Mouse (Mus musculus) mature B cell (primary cell): ENCODE data around the gene Cd248.
"Not testable (repeated sequence)": the region's sequence is repeated elsewhere in the genome, so short reads cannot be mapped to it uniquely, and the experiment has no call there.

ENCODE experiments used
- in situ Hi-C: fragments of 300-500 bp; cut with MboI; formaldehyde crosslinking; loops from 2 replicates; pipeline ENCODE4 v1.14.3; 2019

The Cd248 gene

DNA sequence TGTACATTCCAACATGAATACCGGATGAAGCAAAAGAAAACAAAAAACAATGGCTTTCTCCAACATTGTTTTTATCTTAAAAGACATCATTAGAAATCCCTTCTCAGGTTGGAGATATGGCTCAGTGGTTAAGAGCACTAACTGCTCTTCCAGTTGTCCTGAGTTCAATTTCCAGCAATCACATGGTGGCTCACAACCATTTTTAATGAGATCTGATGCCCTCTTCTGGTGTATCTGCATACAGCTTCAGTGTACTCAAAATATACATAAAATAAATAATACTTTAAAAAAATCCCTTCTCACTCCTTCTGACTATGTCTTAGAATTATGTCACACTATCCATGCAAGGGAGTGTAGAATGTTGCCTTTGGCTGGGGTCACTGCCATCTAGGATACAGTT, 11.4 kb downstream of the Cd248 start:
- in situ Hi-C loops = no loop called here

DNA sequence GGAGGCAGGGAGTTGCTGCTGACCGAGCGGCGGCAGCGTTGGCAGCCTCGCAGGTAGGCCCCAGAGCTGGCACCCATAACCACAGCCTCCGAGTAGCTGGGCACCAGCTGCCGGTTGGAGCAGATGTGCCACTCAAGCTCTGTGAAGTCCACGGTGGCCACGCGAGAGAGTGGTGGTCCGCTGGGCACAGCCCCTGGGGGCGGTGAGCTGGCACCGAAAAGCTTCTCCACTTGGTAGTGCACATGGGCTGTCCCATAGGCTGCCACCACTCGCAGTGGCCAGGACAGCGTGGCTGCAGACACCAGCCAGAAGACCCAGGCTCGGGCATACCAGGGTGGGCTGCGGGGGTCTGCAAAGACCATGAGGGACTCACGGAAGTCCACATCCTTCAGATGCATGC, 14.1 kb downstream of the Cd248 start:
- in situ Hi-C loops = no loop called here

DNA sequence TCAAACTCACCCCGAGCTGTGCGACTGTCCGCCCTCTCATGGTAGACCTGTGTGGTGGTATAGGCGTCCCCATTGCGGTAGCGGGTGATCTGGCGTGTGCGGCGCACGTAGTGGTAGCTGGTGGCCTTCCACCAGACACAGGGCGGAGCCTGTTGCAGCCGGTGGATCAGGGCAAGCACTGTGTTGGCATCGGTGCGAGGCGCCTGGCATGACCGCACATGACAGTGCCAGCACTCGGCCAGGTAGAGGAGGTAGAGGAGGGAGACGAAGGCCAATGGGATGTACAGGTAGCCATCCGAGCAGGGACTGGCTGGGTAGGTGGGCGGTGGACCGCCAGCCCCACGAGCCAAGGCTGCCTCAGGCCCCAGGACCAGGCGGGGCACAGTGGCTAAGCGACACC, 14.7 kb downstream of the Cd248 start:
- in situ Hi-C loops = no loop called here

DNA sequence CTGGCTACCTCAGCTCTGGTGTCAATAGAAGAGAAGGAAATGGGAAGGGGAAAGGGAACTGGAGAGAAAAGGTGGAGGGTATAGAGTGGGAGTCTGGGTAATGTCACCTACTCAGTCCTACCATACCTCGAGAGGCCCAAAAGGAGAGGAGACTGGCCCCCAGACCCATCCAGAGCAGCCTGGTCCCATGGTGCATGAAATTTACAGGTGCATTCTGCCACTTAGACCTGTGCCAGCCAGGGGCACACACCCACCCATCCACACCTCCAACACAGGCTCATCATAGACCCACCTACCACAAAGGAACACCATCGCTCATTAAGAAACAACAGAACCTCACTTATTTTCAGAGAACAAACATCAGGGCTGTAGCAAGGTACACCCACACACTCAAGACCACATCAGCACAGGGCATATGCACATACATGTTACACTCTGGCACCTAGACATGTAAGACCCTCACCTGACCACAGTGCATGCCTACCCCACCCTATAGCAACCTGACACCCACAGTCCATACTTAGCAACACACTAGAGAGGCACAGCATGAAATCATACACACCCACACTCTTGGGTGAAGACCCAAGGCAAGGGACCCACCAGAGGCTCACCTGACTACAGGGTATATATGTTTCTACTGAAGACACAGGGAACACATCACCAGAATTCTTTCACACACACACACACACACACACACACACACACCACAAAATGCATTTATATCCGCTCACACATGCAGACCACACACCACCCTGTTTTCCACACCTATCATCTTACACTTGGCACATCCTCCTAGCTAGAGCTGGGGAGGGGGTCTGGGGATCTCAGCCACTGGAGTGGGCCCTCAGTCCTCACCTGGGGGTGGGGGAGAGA, 16.3 kb downstream of the Cd248 start:
- in situ Hi-C loops = no loop called here

DNA sequence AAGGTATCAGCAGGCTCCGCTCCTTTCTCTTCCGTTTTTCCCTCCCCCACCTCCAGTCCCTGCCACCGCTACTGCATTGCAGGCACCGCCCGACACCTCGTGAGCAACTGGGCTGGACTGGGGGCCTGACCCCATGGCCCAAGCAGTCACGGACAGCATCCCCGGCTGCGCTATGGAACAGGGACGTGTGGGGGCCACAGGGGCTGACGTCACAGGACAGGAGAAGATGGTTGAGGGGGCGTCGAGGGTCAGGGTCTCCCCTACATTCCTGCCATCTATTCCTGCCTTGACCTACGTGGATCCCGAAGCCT, 16.9 kb downstream of the Cd248 start:
- in situ Hi-C loops = no loop called here

DNA sequence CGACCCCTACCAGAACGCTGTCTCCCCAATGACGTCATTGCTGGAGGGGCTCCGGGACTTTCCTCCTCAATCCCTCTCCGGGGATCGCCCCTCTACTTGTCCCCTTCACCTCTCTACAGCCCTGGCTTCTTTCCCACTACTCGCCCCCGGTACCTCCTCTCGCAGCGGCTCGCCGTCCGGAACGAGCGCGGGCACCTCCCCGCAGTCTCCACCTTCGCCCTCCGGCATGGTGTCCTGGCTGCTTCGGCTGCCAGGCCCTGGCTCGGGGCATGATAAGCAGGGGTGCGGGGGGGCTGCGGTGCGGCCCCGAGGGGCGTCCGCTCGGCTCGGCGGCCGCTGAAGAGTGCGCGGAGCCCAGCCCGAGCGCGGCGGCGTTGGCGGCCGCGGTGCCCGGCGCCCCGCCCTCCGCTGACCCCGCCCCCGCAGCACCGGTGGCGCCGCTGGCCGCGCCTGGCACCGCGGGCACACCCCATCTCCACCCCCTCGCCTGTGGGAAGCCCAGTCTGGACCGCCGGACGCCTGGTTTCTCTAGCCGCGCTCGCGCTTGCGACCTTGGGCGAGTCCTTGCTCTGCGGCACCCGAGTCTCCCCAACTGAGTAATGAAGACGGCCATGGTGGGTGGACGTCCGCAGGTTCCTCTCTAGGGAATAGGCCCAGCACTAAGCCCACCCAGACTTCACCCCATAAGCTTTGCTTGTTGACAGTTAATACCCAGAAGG, 17.4 kb downstream of the Cd248 start, which contains the start of gene Tmem151a:
Gene Tmem151a, minus strand, starts transcription at position 387 of the 719 bp plus-strand sequence.
- in situ Hi-C loops = no loop called here

DNA sequence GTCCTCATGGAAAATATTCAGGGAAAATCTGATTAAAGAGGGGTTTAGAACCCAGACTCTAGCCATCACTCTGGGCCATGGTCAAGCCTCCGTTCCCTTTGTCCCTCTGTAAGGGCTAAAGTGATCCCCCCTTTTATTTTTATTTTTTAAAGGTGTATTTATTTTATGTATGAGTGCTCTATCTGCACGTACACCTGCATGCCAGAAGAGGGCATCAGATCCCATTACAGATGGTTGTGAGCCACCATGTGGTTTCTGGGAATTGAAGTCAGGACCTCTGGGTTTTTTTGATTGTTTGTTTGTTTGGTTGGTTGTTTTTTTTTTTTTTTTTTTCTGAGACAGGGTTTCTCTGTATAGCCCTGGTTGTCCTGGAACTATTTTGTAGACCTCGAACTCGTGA, 18.7 kb downstream of the Cd248 start:
- in situ Hi-C loops = not testable (repeated sequence)

DNA sequence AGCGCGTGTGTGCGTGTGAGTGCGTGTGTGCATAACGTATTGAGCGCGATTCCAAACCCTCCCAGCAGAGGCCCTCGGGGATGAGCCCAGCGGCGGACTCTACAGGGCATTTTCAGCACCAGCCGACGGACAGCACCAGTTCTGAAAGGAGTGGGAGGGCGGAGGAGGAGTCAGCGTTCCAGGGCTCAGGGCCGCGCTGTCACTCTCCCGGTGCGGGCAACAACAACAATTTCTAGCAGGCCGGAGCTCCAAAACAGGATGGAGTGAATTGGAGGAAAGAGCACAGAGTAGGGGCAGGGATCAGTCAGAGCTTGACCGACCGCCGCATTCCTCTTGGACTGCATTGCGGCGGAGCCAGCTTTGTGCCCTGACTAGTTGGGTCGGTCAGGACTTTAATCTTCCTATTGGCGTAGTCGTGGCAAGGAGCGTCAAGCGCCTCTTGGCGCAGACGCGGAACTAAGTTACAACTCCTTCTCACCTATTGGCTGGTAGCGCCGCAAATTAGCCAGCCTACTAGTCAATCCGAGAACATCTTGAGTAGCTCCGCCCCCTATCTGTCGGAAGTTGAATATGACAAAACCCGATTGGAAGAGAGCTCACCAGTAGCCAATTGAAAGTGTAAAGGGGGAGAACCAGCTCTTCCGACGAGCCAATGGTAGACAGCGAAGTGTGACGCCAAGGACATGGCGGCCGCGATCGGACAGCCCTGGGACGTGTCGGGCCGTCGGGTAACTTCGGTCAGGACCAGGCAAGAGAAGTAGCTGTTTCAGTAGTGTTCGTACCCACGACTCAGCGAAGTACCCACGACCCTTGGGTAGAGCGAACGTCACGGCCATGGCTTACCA, 20.2 kb downstream of the Cd248 start, which contains the start of gene Yif1a:
Gene Yif1a, plus strand, starts transcription at position 655 of the 845 bp plus-strand sequence.
- in situ Hi-C loops = no loop called here

DNA sequence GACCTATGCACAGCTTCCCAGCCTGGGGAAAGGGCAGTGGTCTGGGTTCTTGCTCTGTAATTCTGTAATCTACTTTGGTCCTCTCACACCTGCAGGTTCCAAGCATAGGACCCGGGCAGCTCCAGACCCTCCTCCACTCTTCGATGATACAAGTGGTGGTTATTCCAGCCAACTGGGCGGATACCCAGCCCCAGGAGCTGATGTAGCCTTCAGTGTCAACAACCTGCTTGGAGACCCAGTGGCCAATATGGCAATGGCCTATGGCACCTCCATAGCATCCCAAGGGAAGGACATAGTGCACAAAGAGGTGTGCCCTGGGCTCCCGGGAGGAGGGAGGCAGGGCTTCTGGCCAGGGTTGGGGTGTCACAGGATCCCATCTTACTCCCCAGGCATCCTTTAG, 21.4 kb downstream of the Cd248 start:
- in situ Hi-C loops = no loop called here

DNA sequence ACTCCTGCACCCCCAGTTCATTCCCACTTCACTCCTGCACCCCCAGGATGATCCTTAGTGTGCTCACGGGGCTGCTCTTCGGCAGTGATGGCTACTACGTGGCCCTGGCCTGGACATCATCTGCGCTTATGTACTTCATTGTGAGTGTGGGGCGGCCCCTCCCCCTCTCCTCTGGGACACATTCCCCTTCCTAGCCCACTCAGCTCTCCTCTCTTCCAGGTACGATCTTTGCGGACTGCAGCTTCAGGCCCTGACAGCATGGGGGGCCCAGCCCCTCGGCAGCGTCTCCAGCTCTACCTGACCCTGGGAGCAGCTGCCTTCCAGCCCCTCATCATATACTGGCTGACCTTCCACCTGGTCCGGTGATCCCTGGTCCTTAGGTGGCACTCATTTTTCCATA, 24.2 kb downstream of the Cd248 start:
- in situ Hi-C loops = no loop called here

DNA sequence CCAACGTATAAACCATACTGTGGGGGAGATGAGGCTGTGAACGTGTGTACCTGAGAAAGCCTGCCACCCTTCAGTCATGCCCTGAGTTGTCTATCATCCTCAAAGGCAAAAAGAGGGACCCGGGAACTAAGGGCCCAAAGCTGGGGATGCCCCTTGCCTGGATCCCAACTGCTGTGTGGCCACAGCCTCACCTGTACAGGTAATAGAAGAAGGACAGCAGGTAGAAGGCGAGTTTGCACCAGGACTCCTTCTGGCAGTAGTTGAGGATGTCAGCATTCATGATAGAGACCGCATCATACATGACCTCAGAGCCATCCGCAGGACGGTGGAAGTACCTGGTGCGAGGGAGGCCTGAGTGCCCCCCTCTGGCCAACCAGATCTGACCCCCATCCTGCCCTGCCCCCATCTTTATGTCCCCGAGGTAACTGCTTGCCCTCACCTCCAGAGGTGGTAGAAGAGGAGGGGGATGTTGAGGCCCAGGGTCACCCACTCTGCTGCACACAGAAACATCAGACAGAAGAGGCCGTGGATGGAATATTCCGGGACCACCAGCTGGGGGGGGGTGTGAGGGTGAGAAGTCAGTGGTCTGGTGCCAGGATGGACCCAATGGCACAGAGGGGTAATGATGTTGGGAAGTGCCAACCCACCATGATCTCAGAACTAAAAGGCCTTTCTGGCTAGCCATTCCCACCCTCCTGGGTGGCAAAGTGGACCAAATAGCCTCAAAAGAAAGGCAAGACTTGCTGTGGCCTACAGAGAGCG, 25.8 kb downstream of the Cd248 start:
- in situ Hi-C loops = no loop called here

DNA sequence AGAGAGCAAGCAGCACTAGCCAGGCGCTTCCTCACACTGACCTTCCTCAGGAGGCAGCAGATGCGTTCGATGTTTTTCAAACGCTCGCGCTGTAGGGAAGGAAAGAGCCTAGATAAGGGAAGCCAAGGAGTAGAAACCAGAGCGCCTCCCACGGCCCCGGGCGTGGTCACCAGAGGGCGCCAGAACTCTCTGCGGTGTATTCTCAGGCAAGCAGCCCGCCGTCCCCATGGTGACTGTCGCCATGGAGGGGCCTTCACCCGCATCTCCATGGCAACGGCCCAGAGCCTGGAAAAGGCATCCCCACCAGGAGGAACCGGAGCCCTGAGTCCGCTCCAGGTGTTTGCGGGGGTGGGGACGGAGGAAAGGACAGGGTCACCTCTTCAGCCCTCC, 26.4 kb downstream of the Cd248 start:
- in situ Hi-C loops = no loop called here

DNA sequence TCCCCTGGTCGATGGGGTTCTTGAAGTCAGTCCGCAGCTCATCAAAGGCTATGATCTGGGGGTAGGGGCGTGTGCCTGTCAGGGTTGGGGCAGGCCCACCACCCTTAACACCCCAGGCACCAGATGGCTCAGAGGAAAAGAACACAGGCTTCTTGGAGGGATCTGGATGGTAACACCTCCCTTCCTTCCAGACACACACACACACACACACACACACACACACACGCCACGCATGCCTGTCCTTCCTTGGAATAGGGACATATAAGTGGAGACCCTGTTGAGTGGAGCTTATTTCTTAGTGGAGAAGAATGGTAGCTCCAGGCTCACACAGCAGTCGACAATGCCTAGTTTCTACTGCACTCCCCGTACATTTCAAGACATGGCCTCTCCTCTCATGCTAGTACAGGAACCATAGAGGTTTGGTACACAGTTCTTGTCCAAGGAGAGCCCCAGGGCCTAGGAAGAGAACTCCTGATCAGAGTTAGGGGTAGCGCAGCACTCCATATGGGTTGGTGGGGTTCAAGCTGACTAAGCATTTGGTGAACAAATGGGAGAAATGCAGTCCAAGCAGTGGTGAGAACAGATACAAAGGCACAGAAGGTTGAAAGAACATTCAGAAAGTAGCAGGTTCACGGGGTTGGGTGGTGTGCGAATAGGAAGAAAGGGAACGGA, 27.0 kb downstream of the Cd248 start:
- in situ Hi-C loops = no loop called here

DNA sequence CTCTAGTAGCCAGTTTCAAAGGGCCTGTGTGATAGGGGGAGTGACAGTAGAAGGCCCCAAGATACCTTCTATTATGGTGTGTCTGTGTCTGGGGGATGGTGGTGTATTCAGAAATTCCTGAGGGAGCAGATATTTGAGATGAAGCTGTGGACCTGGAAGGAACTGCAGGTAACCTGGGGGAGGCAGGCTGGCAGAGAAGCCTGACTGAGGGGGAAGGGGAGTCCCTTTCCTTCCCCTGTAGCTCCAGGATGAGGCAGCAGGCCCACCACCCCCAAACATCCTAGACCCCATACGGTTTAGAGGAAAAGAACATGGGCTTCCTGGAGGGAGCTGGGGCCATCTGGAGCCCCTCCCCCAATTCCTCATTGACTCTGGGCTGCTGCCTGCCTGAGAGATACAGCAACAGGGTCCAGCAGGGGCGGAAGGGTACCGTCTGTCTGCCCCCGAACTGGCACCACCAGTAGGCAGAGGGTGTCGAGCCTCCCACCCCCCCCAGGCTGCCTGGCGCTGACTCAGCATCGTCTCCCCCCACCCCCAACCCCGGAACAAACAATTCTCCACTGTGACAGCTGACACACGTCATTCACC, 28.1 kb downstream of the Cd248 start:
- in situ Hi-C loops = no loop called here

DNA sequence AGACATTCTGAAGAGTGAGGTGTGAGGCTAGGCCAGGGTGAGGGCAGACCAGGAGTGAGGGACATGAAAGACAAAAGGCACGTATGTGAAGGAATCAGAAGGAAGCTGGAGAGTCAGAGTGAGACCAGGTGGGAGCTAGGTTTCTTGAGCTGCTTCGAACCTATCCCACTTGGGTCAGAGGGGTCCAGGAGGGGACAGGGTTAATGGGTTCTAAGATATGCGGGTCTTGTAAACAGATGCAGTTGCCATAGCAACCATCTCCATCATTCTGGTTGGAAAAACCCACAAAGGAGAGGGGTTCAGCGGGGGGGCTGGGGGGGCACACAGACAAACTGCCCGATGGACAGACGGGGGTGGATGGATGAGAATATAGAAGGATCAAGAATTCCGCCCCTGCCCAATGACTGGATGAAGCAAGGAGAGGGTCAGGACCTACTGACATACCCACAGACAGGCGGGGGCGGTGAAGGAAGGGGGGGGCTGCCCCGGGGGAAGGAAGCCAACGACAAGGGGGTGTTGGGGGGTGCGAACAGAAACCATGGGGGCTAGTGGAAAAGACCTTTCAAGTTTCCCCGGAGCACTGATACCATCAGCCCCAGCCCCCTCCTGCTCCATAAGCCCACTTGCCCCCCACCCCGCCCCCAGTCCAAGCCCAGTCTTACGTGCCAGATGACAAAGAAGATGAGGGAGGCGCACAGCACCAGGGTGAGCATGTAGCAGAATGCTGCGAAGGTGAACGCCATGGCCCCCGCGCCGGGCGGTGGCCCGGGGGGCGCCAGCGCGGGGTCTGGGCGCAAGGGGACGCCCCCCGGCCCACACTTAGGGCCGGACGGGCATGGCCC, 29.9 kb downstream of the Cd248 start:
- in situ Hi-C loops = no loop called here

DNA sequence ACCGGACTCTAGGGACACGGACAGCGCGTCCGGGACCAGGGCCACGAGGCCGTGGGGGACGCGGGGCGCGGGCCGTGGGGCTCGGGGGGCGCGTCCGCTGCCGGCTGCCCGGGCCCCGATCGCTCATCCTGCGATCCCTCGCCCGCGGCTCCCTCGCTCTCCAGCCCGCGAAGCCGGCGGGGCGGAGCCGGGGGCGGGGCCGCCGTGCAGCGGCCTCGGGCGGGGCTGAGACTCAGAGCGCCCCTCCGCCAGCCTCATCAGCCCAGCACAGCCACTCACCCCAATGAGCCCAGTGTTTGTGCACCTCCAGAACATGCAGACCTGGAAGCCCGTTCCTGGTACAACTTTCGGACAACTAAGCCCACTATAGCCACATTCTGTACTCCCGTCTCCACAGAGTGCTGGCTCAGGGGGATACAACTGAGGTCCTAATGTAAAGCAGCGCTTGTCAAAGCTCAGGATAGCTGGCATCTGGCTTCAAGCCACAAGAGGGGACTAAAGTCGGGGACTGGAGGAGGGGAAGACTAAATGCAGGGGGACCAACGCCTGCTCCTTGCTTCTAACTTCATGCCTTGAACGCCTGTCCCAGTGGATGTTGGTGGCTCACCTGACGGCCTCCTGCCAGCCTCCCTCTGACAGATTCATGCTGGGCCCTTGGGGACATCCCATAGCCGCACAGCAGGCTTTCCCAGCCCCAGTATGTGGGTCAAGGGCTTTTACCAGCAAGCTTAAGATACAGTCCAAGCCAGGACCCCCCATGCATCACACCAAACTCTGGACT, 30.7 kb downstream of the Cd248 start, which contains the start of gene Cnih2:
Gene Cnih2, minus strand, starts transcription at position 159 of the 781 bp plus-strand sequence.
- in situ Hi-C loops = no loop called here

DNA sequence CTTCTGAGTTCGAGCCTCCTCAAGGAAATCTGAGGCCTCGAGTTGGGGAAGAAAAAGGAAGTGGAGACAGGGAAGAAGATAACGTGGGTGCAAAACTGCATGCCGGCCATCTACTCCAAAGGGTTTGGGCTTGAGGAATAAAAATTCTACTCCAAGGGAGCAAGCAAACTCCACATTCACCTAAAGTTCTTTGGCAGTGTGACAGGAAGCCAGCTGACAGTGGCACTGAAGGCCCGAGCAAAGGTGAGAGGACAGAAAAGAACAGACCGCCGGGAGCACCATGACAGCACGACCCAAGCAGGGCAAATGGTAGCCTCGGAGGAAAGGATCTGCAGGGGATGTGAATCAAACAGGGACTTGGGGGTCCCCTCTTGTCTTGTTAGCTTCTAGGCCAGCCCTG, 38.2 kb downstream of the Cd248 start:
- in situ Hi-C loops = no loop called here

DNA sequence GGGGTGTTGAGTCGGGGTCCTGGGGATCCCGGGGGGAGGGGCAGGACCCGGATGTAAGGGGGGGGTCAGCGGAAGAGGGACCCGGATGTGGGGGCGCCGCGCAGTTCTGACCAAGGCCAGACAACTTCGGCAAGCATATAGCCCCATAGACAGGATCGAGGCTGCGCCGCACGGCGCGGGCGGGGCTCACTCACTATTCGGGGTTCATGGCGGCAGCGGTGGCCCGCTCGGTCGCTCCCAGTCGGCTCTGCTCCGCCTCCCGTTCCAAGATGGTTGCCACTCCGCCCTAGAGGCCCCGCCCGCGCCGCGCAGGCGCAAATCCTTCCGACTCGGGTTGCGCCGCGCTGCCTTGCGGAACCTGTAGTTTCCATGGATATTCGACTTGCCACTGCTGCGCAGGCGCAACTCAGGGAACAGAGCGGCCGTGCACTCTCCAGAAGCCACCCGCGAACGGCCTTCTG, 38.9 kb downstream of the Cd248 start, which contains the start of gene Rab1b:
Gene Rab1b, minus strand, starts transcription at position 342 of the 461 bp plus-strand sequence.
- in situ Hi-C loops = no loop called here
